Comparison of ENCODE assay signal across 8 mouse cellular contexts in genomic region chr2:4334201-4334600, GRCm38 (mm10).
DNase-seq lines count a peak whose midpoint lies in the region; ATAC-seq and TF ChIP-seq lines count a peak whose summit lies in the region.
"Had no signal": no experiment of that assay in that cellular context is flagged by ENCODE, and none has a peak within 500 bp of the region (broad histone marks: within the 10 kb centered on the region; RNA-seq: fewer than 3 reads in every experiment).

No protein-coding gene starts in this region.

- no peak overlapping the region for H3K9ac ChIP-seq in heart, embryonic 15.5 days
- H3K9ac ChIP-seq: midbrain, embryonic 15.5 days had no signal

- 24% methylated on average over 4 of the region's 4 CpGs for WGBS in heart, embryonic 15.5 days

- intact Hi-C loops in left cerebral cortex, postnatal 4 days (cut with DNase I): no loop called here

- H3K4me1 ChIP-seq in embryonic fibroblast, embryonic 13.5 days (ENCODE audit: control insufficient read depth, insufficient read depth, low read length): peaks cover 13% of the 10 kb centered on the region
- peaks cover 56% of the 10 kb centered on the region for H3K4me1 ChIP-seq in heart, embryonic 15.5 days (replicated peaks)

- no peak for TF ChIP-seq CTCF in embryonic fibroblast, embryonic 13.5 days (IDR thresholded peaks at IDR 0.05; ENCODE audit: borderline replicate concordance, insufficient read depth, low read length)

- no peaks in the 10 kb centered on the region for H3K9me3 ChIP-seq in heart, embryonic 15.5 days (replicated peaks)
- H3K9me3 ChIP-seq: midbrain, embryonic 15.5 days had no signal

- TF ChIP-seq POLR2A in embryonic fibroblast, embryonic 13.5 days (IDR thresholded peaks at IDR 0.05; ENCODE audit: low read depth, low read length): no peak

- H3K27ac ChIP-seq in embryonic fibroblast, embryonic 13.5 days (ENCODE audit: insufficient read depth, low read length): 0 out of 2 replicates have a peak overlapping the region, but pooled peaks have one; percentile 7
- peak overlapping the region; percentile 20; the same call in 1 of the 2 replicates for H3K27ac ChIP-seq in heart, embryonic 15.5 days
- H3K27ac ChIP-seq: midbrain, embryonic 15.5 days had no signal

- peak; percentile 68 for DNase-seq in left cerebral cortex, postnatal 4 days
- DNase-seq in left cerebral cortex, adult 8-10 months (ENCODE audit: low spot score in 2 of 2): no peak
- DNase-seq in lung, postnatal 14 days: peak; percentile 66
- DNase-seq in thymus, postnatal 25 days: no peak
- no peak for DNase-seq in cerebellum, adult 18-20 months

- 0 out of 2 replicates have a peak overlapping the region, but pooled peaks have one; percentile 14 for H3K4me2 ChIP-seq in heart, embryonic 15.5 days
- H3K4me2 ChIP-seq: midbrain, embryonic 15.5 days had no signal

- H3K27me3 ChIP-seq in heart, embryonic 15.5 days: no peaks in the 10 kb centered on the region
- H3K27me3 ChIP-seq: midbrain, embryonic 15.5 days had no signal

- no peaks in the 10 kb centered on the region for H3K36me3 ChIP-seq in heart, embryonic 15.5 days
- H3K36me3 ChIP-seq: midbrain, embryonic 15.5 days had no signal

- ATAC-seq in heart, embryonic 15.5 days (replicated peaks; ENCODE audit: insufficient number of reproducible peaks, insufficient read depth, low FRiP score, low read depth): peak; percentile 51; the same call in 1 of the 2 replicates
- ATAC-seq: midbrain, embryonic 15.5 days had no signal

- H3K4me3 ChIP-seq in embryonic fibroblast, embryonic 13.5 days (ENCODE audit: insufficient read depth, low read length): no peak overlapping the region
- H3K4me3 ChIP-seq in heart, embryonic 15.5 days: no peak overlapping the region
- H3K4me3 ChIP-seq: midbrain, embryonic 15.5 days had no signal

Comparison
In these comparisons a context has a peak if more than half of its experiments do, and no peak if none do; other contexts are left out.
1. DNase-seq: peak in left cerebral cortex, postnatal 4 days (single experiment) and lung, postnatal 14 days (single experiment); none in left cerebral cortex, adult 8-10 months (0 of 2), thymus, postnatal 25 days (single experiment) and cerebellum, adult 18-20 months (0 of 2).